In genomic region chr16:35067631-35068030, GRCm38 (mm10) we compare ENCODE assay signal across 24 mouse cellular contexts.
"Had no signal": no experiment of that assay in that cellular context is flagged by ENCODE, and none has a peak within 500 bp of the region (broad histone marks: within the 10 kb centered on the region; RNA-seq: fewer than 3 reads in every experiment).

No protein-coding gene starts in this region.

- ATAC-seq: hindbrain, embryonic 16.5 days; inflammation-experienced regulatory T-cells, adult 6 months; intestine, embryonic 15.5 days; intestine, postnatal 0 days had no signal

- H3K27ac ChIP-seq: gastrocnemius, adult 2 months; hindbrain, embryonic 10.5 days; hindbrain, embryonic 12.5 days; hindbrain, embryonic 14.5 days; intestine, embryonic 15.5 days; layer of hippocampus, adult 2 months; left cerebral cortex, adult 2 months; limb, embryonic 10.5 days; limb, embryonic 12.5 days; liver, embryonic 13.5 days; liver, embryonic 15.5 days had no signal

- DNase-seq: gastrocnemius, adult 2 months; gastrocnemius, postnatal 10 days; gastrocnemius, postnatal 25 days; kidney, adult 18-20 months; kidney, adult 8-10 months; kidney, postnatal 10 days; kidney, postnatal 25 days; kidney, postnatal 4 days; liver; liver, embryonic 13.5 days had no signal

- H3K4me3 ChIP-seq: gastrocnemius, adult 2 months; heart, embryonic 13.5 days; hindbrain, embryonic 10.5 days; hindbrain, embryonic 12.5 days; intestine, embryonic 15.5 days; layer of hippocampus, adult 2 months; left cerebral cortex, adult 2 months; limb, embryonic 10.5 days; limb, embryonic 12.5 days; liver, embryonic 13.5 days; liver, embryonic 15.5 days had no signal

- H3K4me2 ChIP-seq: hindbrain, embryonic 12.5 days; hindbrain, embryonic 14.5 days; intestine, embryonic 15.5 days; limb, embryonic 12.5 days; liver, embryonic 11.5 days; liver, embryonic 13.5 days; liver, embryonic 15.5 days had no signal

- H3K4me1 ChIP-seq: intestine, embryonic 15.5 days had no signal

- H3K9ac ChIP-seq: heart, embryonic 13.5 days; hindbrain, embryonic 12.5 days; hindbrain, embryonic 14.5 days; intestine, embryonic 15.5 days; limb, embryonic 12.5 days; liver, embryonic 13.5 days; liver, embryonic 15.5 days had no signal

- H3K27me3 ChIP-seq: heart, embryonic 13.5 days; hindbrain, embryonic 12.5 days; intestine, embryonic 15.5 days; liver, embryonic 13.5 days; liver, embryonic 15.5 days had no signal

- H3K36me3 ChIP-seq: hindbrain, embryonic 12.5 days; intestine, embryonic 15.5 days; liver, embryonic 13.5 days had no signal

- H3K9me3 ChIP-seq: heart, embryonic 13.5 days; hindbrain, embryonic 10.5 days; hindbrain, embryonic 12.5 days; intestine, embryonic 15.5 days; limb, embryonic 10.5 days; limb, embryonic 12.5 days; liver, embryonic 13.5 days; liver, embryonic 15.5 days had no signal
